Mouse (Mus musculus) heart, embryonic 10.5 days (tissue): ENCODE measurements at regions not wholly inside any gene's neighbourhood (a gene's known extent, or its start where the extent isn't known, plus 50 kb on each side); places are given as distances from the start of the nearest gene placed in this dataset.
A peak's percentile ranks its signal among the peaks of the same experiment; 100 is the strongest.

Experiments used
- DNase-seq: peaks from one replicate; pipeline ENCODE4 v3.0.0-alpha.2; 2017; ENCODE audit warnings: low spot score
- H3K27ac ChIP-seq: fragments of 300-500 bp; sonication (generic); 2 replicates; pipeline ENCODE4 v1.5.1; 2016; ENCODE audit warnings: mild to moderate bottlenecking
- H3K27me3 ChIP-seq: fragments of 300-500 bp; sonication (generic); 2 replicates; pipeline ENCODE4 v1.6.1; 2016; ENCODE audit warnings: mild to moderate bottlenecking; ENCODE audit not compliant: poor library complexity, insufficient read depth, severe bottlenecking
- H3K36me3 ChIP-seq: fragments of 300-500 bp; sonication (generic); 2 replicates; pipeline ENCODE4 v1.6.1; 2016; ENCODE audit warnings: mild to moderate bottlenecking, moderate library complexity
- H3K4me1 ChIP-seq: fragments of 300-500 bp; sonication (generic); 2 replicates; pipeline ENCODE4 v1.6.1; 2016; ENCODE audit warnings: mild to moderate bottlenecking
- H3K4me3 ChIP-seq: fragments of 300-500 bp; sonication (generic); 2 replicates; pipeline ENCODE4 v1.5.1; 2016; ENCODE audit warnings: mild to moderate bottlenecking, moderate library complexity
- H3K9me3 ChIP-seq: fragments of 300-500 bp; sonication (generic); 2 replicates; pipeline ENCODE4 v1.6.1; 2016; ENCODE audit warnings: mild to moderate bottlenecking, moderate library complexity
- WGBS: fragments of 180-500 bp; shearing (Covaris S2); methylation state at CpG from one replicate; pipeline ENCODE4 v1.1.7; 2016; 5-methylcytosine and 5-hydroxymethylcytosine counted together

DNA sequence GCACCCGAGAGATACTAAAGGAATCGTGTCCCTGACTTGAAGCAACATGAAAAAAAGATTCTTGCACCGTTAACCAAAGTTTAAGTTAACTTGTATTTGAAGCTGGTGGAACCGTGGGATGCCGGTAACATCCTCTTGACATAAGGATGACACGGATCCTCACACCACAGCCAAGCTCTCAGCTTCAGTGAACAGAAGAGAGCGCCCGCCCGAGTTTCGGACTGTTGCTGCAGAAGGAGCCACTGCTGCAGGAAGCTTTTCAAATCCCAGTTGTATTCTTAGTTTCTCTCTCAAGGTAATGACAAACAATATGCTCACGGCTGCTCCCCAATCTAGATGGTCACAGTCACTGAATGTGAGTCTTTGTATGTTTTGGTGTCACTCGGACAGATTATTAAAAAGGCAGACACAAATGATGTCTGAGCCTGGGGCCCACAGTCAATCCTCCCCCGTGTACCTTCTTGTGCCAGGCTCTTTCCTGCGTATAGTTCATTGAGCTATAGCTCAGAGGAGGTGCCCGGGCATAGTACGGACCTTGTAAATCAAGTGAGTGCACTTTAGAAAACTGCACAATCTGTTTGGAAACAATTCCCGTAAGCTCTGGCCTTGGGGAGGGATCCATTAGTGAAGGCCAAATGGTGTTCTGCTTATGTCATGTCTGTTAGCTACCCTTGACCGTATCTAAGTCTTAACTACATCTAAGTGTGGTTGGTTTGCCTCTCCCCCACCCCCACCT lies 99.3 kb upstream of the Ankrd55 start:
- 84% methylated on average over 18 of the region's 18 CpGs for WGBS
- Histone ChIP-seq H3K9me3 (no peaks in the 10 kb centered on the region), H3K27ac (no peak overlapping the region), H3K4me1 (peaks cover 68% of the 10 kb centered on the region), H3K27me3 (peaks cover 3% of the 10 kb centered on the region; the same call in 1 of the 2 replicates), H3K4me3 (no peak overlapping the region), H3K36me3 (no peaks in the 10 kb centered on the region)
- no peak for DNase-seq

- WGBS: 68% methylated on average over 5 of the region's 5 CpGs
- H3K4me3 ChIP-seq: no peak overlapping the region
- no peaks in the 10 kb centered on the region for H3K9me3 ChIP-seq
- H3K27ac ChIP-seq: no peak overlapping the region
- no peaks in the 10 kb centered on the region for H3K36me3 ChIP-seq
- H3K4me1 ChIP-seq: peaks cover 66% of the 10 kb centered on the region
- no peak for DNase-seq
- H3K27me3 ChIP-seq: peaks cover 3% of the 10 kb centered on the region; the same call in 1 of the 2 replicates
These were observed 98.6 kb upstream of the Ankrd55 start for GRCm38 (mm10) chr13:112189605-112190004.

DNA sequence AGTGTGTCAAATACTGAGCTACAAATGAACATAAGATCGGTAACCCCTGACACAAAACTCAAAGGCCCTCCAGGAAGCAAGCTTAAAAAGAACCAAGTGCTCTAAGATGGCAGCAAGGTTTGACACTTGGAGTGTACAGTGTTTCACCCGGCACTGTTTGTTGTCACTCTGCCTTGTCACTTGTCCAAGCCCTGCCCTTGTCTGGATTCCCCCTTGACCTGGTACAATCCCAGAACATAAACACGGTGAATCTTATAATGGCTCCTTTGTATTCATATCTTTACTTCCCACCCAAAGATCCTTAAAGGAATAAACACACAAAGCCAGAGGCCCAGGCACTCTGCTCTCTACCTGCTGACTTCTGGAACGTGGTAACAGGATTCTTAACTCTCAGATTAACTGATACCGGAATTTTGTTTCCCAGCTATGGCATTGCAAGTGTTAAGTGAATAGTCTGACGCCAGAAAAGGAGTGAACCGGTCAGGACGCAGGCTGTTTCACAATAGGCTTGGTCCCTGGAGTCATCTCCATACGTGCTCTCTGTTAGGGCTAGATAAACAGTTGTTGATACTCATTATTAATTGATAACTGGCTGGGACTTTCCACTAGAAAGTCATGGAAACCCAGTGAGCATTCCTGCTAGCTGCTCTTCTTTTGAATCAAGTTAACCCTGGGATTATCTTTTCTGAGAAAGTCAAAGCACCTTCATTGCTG lies 95.9 kb upstream of the Ankrd55 start:
- H3K27me3 ChIP-seq: peaks cover 3% of the 10 kb centered on the region; the same call in 1 of the 2 replicates
- no peak for DNase-seq
- H3K4me3 ChIP-seq: no peak overlapping the region
- peaks cover 54% of the 10 kb centered on the region for H3K4me1 ChIP-seq
- no peaks in the 10 kb centered on the region for H3K36me3 ChIP-seq
- no peaks in the 10 kb centered on the region for H3K9me3 ChIP-seq
- WGBS: 31% methylated on average over 9 of the region's 9 CpGs
- no peak overlapping the region for H3K27ac ChIP-seq

- H3K27me3 ChIP-seq: peaks cover 3% of the 10 kb centered on the region; the same call in 1 of the 2 replicates
- WGBS: 71% methylated on average over 5 of the region's 5 CpGs
- H3K27ac ChIP-seq: 0 out of 2 replicates have a peak overlapping the region, but pooled peaks have one; percentile 29
- H3K4me3 ChIP-seq: no peak overlapping the region
- no peaks in the 10 kb centered on the region for H3K9me3 ChIP-seq
- H3K36me3 ChIP-seq: no peaks in the 10 kb centered on the region
- peaks cover 45% of the 10 kb centered on the region for H3K4me1 ChIP-seq
- no peak for DNase-seq
These were observed 94.6 kb upstream of the Ankrd55 start for GRCm38 (mm10) chr13:112193676-112194075.

- Histone ChIP-seq H3K4me1 (peaks cover 36% of the 10 kb centered on the region), H3K27ac (no peak overlapping the region), H3K9me3 (no peaks in the 10 kb centered on the region), H3K36me3 (no peaks in the 10 kb centered on the region), H3K4me3 (no peak overlapping the region), H3K27me3 (peaks cover 3% of the 10 kb centered on the region; the same call in 1 of the 2 replicates)
- 81% methylated on average over 5 of the region's 5 CpGs for WGBS
- DNase-seq: no peak
These were observed 93.3 kb upstream of the Ankrd55 start for GRCm38 (mm10) chr13:112194991-112195390.

DNA sequence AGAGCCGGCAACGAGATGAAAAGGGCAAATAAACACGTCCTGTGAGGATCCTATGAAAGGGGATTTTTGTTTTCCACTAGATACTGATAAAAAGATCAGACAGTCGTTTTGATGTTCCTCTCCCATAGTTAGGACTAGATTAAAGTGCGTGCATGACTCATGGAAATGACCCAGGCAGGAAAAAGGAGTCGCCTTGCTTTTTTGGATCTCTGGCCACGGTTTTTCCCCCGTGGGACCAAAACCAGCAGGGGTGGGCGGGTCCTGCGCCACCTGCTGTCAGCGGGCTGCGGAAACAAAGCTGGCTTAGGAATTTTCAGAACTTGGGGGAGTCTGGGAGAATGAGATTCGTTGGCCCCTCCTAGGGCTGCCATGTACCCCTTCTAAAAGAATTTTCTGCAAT lies 91.5 kb upstream of the Ankrd55 start:
- peaks cover 3% of the 10 kb centered on the region; the same call in 1 of the 2 replicates for H3K27me3 ChIP-seq
- peak overlapping the region; percentile 36; the same call in 1 of the 2 replicates for H3K27ac ChIP-seq
- peak overlapping the region; percentile 46 for H3K4me3 ChIP-seq
- H3K36me3 ChIP-seq: no peaks in the 10 kb centered on the region
- H3K9me3 ChIP-seq: no peaks in the 10 kb centered on the region
- DNase-seq: no peak
- 5% methylated on average over 13 of the region's 13 CpGs for WGBS
- peaks cover 28% of the 10 kb centered on the region for H3K4me1 ChIP-seq

DNA sequence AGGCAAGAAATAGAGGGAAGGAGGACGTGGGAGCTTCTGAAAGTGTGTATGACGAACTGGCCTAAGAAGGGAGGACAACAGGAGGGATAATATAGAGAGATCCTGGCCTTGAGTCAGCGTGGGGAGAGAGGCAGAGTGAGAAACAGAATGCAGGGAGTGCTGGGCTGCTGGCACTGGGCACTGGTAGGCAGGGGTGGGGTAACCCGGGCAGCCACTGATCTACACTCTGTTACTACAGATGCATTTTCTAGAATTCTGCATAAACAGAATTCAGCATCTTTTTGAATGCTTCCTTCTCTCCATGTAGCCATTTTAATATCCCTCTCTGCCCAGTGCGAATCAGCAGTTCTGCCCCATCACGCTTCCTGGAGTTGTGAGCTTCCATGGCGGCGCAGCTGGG lies 84.5 kb upstream of the Ankrd55 start:
- WGBS: 83% methylated on average over 8 of the region's 8 CpGs
- no peak for DNase-seq

DNA sequence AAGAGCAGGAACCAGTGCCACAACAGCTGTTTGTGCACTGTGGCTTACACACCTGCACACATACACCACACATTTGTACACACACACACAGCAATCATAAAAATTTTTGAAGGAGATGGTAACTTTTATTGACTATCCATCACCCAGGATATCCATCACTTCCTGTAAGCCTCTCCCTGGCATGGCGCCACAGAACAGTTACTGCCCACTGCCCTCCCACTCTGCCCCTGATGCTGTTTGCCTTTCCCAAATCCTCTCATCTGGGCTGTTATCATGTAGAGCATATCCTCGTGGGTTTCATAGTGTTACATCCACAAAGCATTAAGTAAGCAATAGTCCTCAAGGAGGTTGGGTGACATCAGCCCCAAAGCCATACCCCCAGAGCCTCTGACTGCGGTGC lies 84.0 kb upstream of the Ankrd55 start:
- DNase-seq: no peak
- Histone ChIP-seq H3K36me3 (no peaks in the 10 kb centered on the region), H3K4me3 (no peak overlapping the region), H3K27ac (no peak overlapping the region), H3K27me3 (no peaks in the 10 kb centered on the region), H3K9me3 (no peaks in the 10 kb centered on the region), H3K4me1 (peaks cover 6% of the 10 kb centered on the region; the same call in 1 of the 2 replicates)
- 62% methylated on average over 3 of the region's 3 CpGs for WGBS

More for the DNA sequence above, 84.5 kb upstream of the Ankrd55 start:
- Histone ChIP-seq H3K36me3 (no peaks in the 10 kb centered on the region), H3K9me3 (no peaks in the 10 kb centered on the region), H3K4me3 (no peak overlapping the region), H3K27ac (no peak overlapping the region), H3K27me3 (no peaks in the 10 kb centered on the region), H3K4me1 (peaks cover 6% of the 10 kb centered on the region; the same call in 1 of the 2 replicates)

- Histone ChIP-seq H3K27me3 (no peaks in the 10 kb centered on the region), H3K36me3 (no peaks in the 10 kb centered on the region), H3K27ac (no peak overlapping the region), H3K4me3 (no peak overlapping the region), H3K4me1 (peaks cover 6% of the 10 kb centered on the region; the same call in 1 of the 2 replicates), H3K9me3 (no peaks in the 10 kb centered on the region)
- DNase-seq: no peak
- 70% methylated on average over 5 of the region's 5 CpGs for WGBS
These were observed 83.4 kb upstream of the Ankrd55 start for GRCm38 (mm10) chr13:112204813-112205212.

GRCm38 (mm10) chr13:112207617-112208235 lies 80.5 kb upstream of the Ankrd55 start:
- H3K27ac ChIP-seq: no peak overlapping the region
- no peak for DNase-seq
- 0 out of 2 replicates have a peak, but pooled peaks cover 5% of the 10 kb centered on the region for H3K27me3 ChIP-seq
- peaks cover 13% of the 10 kb centered on the region; the same call in 1 of the 2 replicates for H3K4me1 ChIP-seq
- no peak overlapping the region for H3K4me3 ChIP-seq
- no peaks in the 10 kb centered on the region for H3K36me3 ChIP-seq
- WGBS: 80% methylated on average over 12 of the region's 12 CpGs
- H3K9me3 ChIP-seq: no peaks in the 10 kb centered on the region

GRCm38 (mm10) chr13:112211841-112212240 lies 76.4 kb upstream of the Ankrd55 start:
- no peak for DNase-seq
- Histone ChIP-seq H3K27me3 (0 out of 2 replicates have a peak, but pooled peaks cover 5% of the 10 kb centered on the region), H3K4me3 (no peak overlapping the region), H3K4me1 (peaks cover 16% of the 10 kb centered on the region; the same call in 1 of the 2 replicates), H3K27ac (0 out of 2 replicates have a peak overlapping the region, but pooled peaks have one; percentile 49), H3K36me3 (no peaks in the 10 kb centered on the region), H3K9me3 (no peaks in the 10 kb centered on the region)
- WGBS: 70% methylated on average over 9 of the region's 9 CpGs

- H3K36me3 ChIP-seq: no peaks in the 10 kb centered on the region
- no peak overlapping the region for H3K4me3 ChIP-seq
- DNase-seq: no peak
- H3K9me3 ChIP-seq: no peaks in the 10 kb centered on the region
- peaks cover 16% of the 10 kb centered on the region; the same call in 1 of the 2 replicates for H3K4me1 ChIP-seq
- WGBS: 59% methylated on average over 12 of the region's 12 CpGs
- 0 out of 2 replicates have a peak, but pooled peaks cover 5% of the 10 kb centered on the region for H3K27me3 ChIP-seq
- H3K27ac ChIP-seq: no peak overlapping the region
These were observed 75.9 kb upstream of the Ankrd55 start for GRCm38 (mm10) chr13:112212391-112212790.
